Mouse (Mus musculus): ENCODE data around the gene Slc13a4. TPM values are rescaled to one million over a fixed set of nuclear protein-coding genes. Genes with fewer than 3 reads are reported as not detected.

Gene Slc13a4
- polyA plus RNA-seq, 1 experiment from 2014 or later = 3.1 TPM

- 1% methylated on average over 57 of the region's 60 CpGs for WGBS
- Histone ChIP-seq H3K27ac (replicated peaks) (peak overlapping the region; percentile 63), H3K27me3 (no peaks in the 10 kb centered on the region), H3K36me3 (no peaks in the 10 kb centered on the region), H3K4me3 (peak overlapping the region; percentile 77), H3K9me3 (no peaks in the 10 kb centered on the region), H3K9ac (replicated peaks) (peak overlapping the region; percentile 69), H3K4me2 (replicated peaks) (peak overlapping the region; percentile 75), H3K4me1 (peaks cover 28% of the 10 kb centered on the region)
- peak; percentile 90 for ATAC-seq (replicated peaks)
These were observed 55.2 kb downstream of the Slc13a4 start for GRCm38 (mm10) chr6:35252477-35253346.

- Histone ChIP-seq H3K9ac (replicated peaks) (0 out of 2 replicates have a peak overlapping the region, but pooled peaks have one; percentile 27), H3K4me3 (peak overlapping the region; percentile 77), H3K4me1 (peaks cover 28% of the 10 kb centered on the region), H3K4me2 (replicated peaks) (peak overlapping the region; percentile 75), H3K9me3 (no peaks in the 10 kb centered on the region), H3K36me3 (no peaks in the 10 kb centered on the region), H3K27me3 (no peaks in the 10 kb centered on the region), H3K27ac (replicated peaks) (no peak overlapping the region)
- WGBS = 64% methylated on average over 17 of the region's 17 CpGs
- ATAC-seq (replicated peaks) = peak; percentile 11; the same call in 1 of the 2 replicates
These were observed 56.0 kb downstream of the Slc13a4 start for GRCm38 (mm10) chr6:35251807-35252476.

- Histone ChIP-seq H3K9ac (replicated peaks) (no peak overlapping the region), H3K4me3 (no peak overlapping the region), H3K27me3 (no peaks in the 10 kb centered on the region), H3K4me2 (replicated peaks) (no peak overlapping the region), H3K4me1 (no peaks in the 10 kb centered on the region), H3K36me3 (peaks cover 56% of the 10 kb centered on the region), H3K27ac (replicated peaks) (no peak overlapping the region), H3K9me3 (no peaks in the 10 kb centered on the region)
- ATAC-seq (replicated peaks) = no peak
- WGBS = 47% methylated on average over 5 of the region's 5 CpGs
These were observed 62.8 kb downstream of the Slc13a4 start for GRCm38 (mm10) chr6:35245086-35245485.

- Histone ChIP-seq H3K9ac (replicated peaks) (no peak overlapping the region), H3K4me2 (replicated peaks) (no peak overlapping the region), H3K27me3 (no peaks in the 10 kb centered on the region), H3K9me3 (no peaks in the 10 kb centered on the region), H3K36me3 (peaks cover 60% of the 10 kb centered on the region), H3K27ac (replicated peaks) (no peak overlapping the region), H3K4me3 (no peak overlapping the region), H3K4me1 (no peaks in the 10 kb centered on the region)
- WGBS = 87% methylated on average over 9 of the region's 9 CpGs
- no peak for ATAC-seq (replicated peaks)
These were observed 63.9 kb downstream of the Slc13a4 start for GRCm38 (mm10) chr6:35243989-35244388.

GRCm38 (mm10) chr6:35243252-35243651 is 64.7 kb downstream of the Slc13a4 start:
- Histone ChIP-seq H3K9ac (replicated peaks) (no peak overlapping the region), H3K4me1 (no peaks in the 10 kb centered on the region), H3K4me3 (no peak overlapping the region), H3K4me2 (replicated peaks) (no peak overlapping the region), H3K27ac (replicated peaks) (no peak overlapping the region), H3K27me3 (no peaks in the 10 kb centered on the region), H3K36me3 (peaks cover 65% of the 10 kb centered on the region), H3K9me3 (no peaks in the 10 kb centered on the region)
- 95% methylated on average over 4 of the region's 4 CpGs for WGBS
- ATAC-seq (replicated peaks) = no peak

GRCm38 (mm10) chr6:35236108-35236785 is 71.7 kb downstream of the Slc13a4 start:
- Histone ChIP-seq H3K9me3 (no peaks in the 10 kb centered on the region), H3K4me1 (no peaks in the 10 kb centered on the region), H3K4me3 (no peak overlapping the region), H3K27ac (replicated peaks) (no peak overlapping the region), H3K36me3 (peaks cover 77% of the 10 kb centered on the region), H3K9ac (replicated peaks) (no peak overlapping the region), H3K4me2 (replicated peaks) (no peak overlapping the region), H3K27me3 (no peaks in the 10 kb centered on the region)
- 64% methylated on average over 9 of the region's 9 CpGs for WGBS
- ATAC-seq (replicated peaks) = no peak

GRCm38 (mm10) chr6:35229415-35229814 is 78.5 kb downstream of the Slc13a4 start:
- 98% methylated on average over 1 of the region's 1 CpGs for whole genome bisulfite sequencing
- H3K4me3 ChIP-seq = no peak overlapping the region
- no peaks in the 10 kb centered on the region for H3K9me3 ChIP-seq
- no peak overlapping the region for H3K27ac ChIP-seq (replicated peaks)
- H3K27me3 ChIP-seq = no peaks in the 10 kb centered on the region
- H3K4me1 ChIP-seq = 0 out of 2 replicates have a peak, but pooled peaks cover 3% of the 10 kb centered on the region
- no peak overlapping the region for H3K9ac ChIP-seq (replicated peaks)
- ATAC-seq (replicated peaks) = no peak
- H3K36me3 ChIP-seq = peaks cover 77% of the 10 kb centered on the region
- no peak overlapping the region for H3K4me2 ChIP-seq (replicated peaks)

- Histone ChIP-seq H3K36me3 (peaks cover 71% of the 10 kb centered on the region), H3K9me3 (no peaks in the 10 kb centered on the region), H3K4me2 (replicated peaks) (no peak overlapping the region), H3K4me1 (0 out of 2 replicates have a peak, but pooled peaks cover 3% of the 10 kb centered on the region), H3K9ac (replicated peaks) (no peak overlapping the region), H3K27ac (replicated peaks) (no peak overlapping the region), H3K4me3 (no peak overlapping the region), H3K27me3 (no peaks in the 10 kb centered on the region)
- ATAC-seq (replicated peaks) = no peak
- WGBS = 86% methylated on average over 4 of the region's 4 CpGs
These were observed 82.2 kb downstream of the Slc13a4 start for GRCm38 (mm10) chr6:35225696-35226095.

Other genes with a start within 250 kb of the Slc13a4 start
- 34.4 and 37.8 TPM in 2 replicates for gene Cnot4, start 174.4 kb downstream of the Slc13a4 start, polyA plus RNA-seq (2015; fragmentation: Nextera tagmentation; extraction: Ambion mirVana)
- 31.1 and 31.8 TPM in 2 replicates for gene Nup205, start 130.7 kb downstream of the Slc13a4 start, polyA plus RNA-seq (2015; fragmentation: Nextera tagmentation; extraction: Ambion mirVana)
- 0.34 and 0.56 TPM in 2 replicates for gene Fam180a, start 18.0 kb upstream of the Slc13a4 start, polyA plus RNA-seq (2015; fragmentation: Nextera tagmentation; extraction: Ambion mirVana)
- 225 and 240 TPM in 2 replicates for gene Mtpn, start 231.8 kb upstream of the Slc13a4 start, polyA plus RNA-seq (2015; fragmentation: Nextera tagmentation; extraction: Ambion mirVana)

Measured in forebrain, embryonic 15.5 days (tissue).